Mouse (Mus musculus) midbrain, embryonic 14.5 days (tissue): ENCODE data around the gene Fam174b. TPM values are rescaled to one million over a fixed set of nuclear protein-coding genes. Genes with fewer than 3 reads are reported as not detected.
A peak's percentile ranks its signal among the peaks of the same experiment; 100 is the strongest.

ENCODE experiments used
- ATAC-seq: fragments of 200-750 bp; cut with Nextera tagmentation; 2 replicates; pipeline ENCODE4 v1.8.0; 2017; ENCODE audit warnings: moderate number of reproducible peaks, moderate library complexity; ENCODE audit not compliant: low FRiP score, low TSS enrichment
- DNase-seq: peaks from one replicate; pipeline ENCODE4 v3.0.0-alpha.2; 2015
- H3K27ac ChIP-seq: fragments of 300-500 bp; sonication (generic); replicated peaks from 2 replicates; pipeline ENCODE4 v1.5.1; 2014; ENCODE audit warnings: mild to moderate bottlenecking, low read depth, low read length, moderate library complexity
- H3K27me3 ChIP-seq: fragments of 300-500 bp; sonication (generic); 2 replicates; pipeline ENCODE4 v1.6.1; 2014; ENCODE audit warnings: low read length, control low read depth, mixed read lengths; ENCODE audit not compliant: control insufficient read depth, insufficient read depth
- H3K36me3 ChIP-seq: fragments of 300-500 bp; sonication (generic); 2 replicates; pipeline ENCODE4 v1.6.1; 2014; ENCODE audit warnings: low read length, control low read depth; ENCODE audit not compliant: control insufficient read depth, insufficient read depth
- H3K4me1 ChIP-seq: fragments of 300-500 bp; sonication (generic); 2 replicates; pipeline ENCODE4 v1.6.1; 2014; ENCODE audit warnings: mild to moderate bottlenecking, antibody characterized with exemption, low read length, control low read depth; ENCODE audit not compliant: control insufficient read depth, insufficient read depth
- H3K4me2 ChIP-seq: fragments of 300-500 bp; sonication (generic); 2 replicates; pipeline ENCODE4 v1.6.1; 2014; ENCODE audit warnings: mild to moderate bottlenecking, low read length, moderate library complexity
- H3K4me3 ChIP-seq: fragments of 300-500 bp; sonication (generic); replicated peaks from 2 replicates; pipeline ENCODE4 v1.5.1; 2014; ENCODE audit warnings: low read depth, low read length
- H3K9ac ChIP-seq: fragments of 300-500 bp; sonication (generic); replicated peaks from 2 replicates; pipeline ENCODE4 v1.6.1; 2014; ENCODE audit warnings: mild to moderate bottlenecking, low read length, moderate library complexity
- H3K9me3 ChIP-seq: fragments of 300-500 bp; sonication (generic); 2 replicates; pipeline ENCODE4 v1.6.1; 2016; ENCODE audit warnings: low read length, control low read depth, mixed read lengths; ENCODE audit not compliant: control insufficient read depth
- WGBS: fragments of 180-500 bp; shearing (Covaris S2); extraction: QIAGEN DNeasy Blood & Tissue Kit; methylation state at CpG from one replicate; pipeline ENCODE4 v1.1.7; 2014; 5-methylcytosine and 5-hydroxymethylcytosine counted together
- microRNA-seq: library from miRNA; unstranded; fragments of <30 nt; microRNA quantifications from one replicate; pipeline ENCODE4, GENCODE M21; 2016
- polyA plus RNA-seq: library from polyadenylated mRNA; unstranded; fragments of >200 nt; fragmentation: Nextera tagmentation; extraction: Ambion mirVana; gene quantifications from 2 replicates; pipeline ENCODE4 v1.2.1, GENCODE M21; 2014

The Fam174b gene
- polyA plus RNA-seq, 1 experiment from 2014 or later = 26.7 TPM

DNA sequence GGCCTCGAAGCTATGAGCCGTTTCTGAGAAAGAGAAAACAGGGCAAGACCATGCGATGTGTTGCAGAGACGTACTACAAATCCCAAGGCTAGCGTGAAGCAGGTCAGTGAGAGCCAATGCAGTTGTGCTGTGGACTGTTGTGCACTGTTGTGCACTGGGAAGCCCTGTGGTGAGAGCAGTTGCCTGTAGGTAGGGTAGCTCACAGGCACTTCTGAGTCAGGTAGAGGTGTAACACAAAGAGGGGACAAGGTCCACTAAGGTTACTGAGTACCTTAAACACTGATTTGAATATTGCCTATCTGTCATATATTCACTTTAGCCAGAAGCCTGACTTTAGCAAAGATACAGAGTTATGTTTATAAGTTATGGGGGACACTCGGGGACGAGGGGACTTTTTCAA, 74.4 kb downstream of the Fam174b start:
- no peaks in the 10 kb centered on the region for H3K27me3 ChIP-seq
- no peak overlapping the region for H3K4me3 ChIP-seq
- H3K9me3 ChIP-seq = no peaks in the 10 kb centered on the region
- H3K27ac ChIP-seq = no peak overlapping the region
- no peak for DNase-seq
- no peak overlapping the region for H3K9ac ChIP-seq
- H3K4me1 ChIP-seq = no peaks in the 10 kb centered on the region
- no peak for ATAC-seq
- WGBS = 86% methylated on average over 7 of the region's 7 CpGs
- H3K4me2 ChIP-seq = no peak overlapping the region
- H3K36me3 ChIP-seq = no peaks in the 10 kb centered on the region

DNA sequence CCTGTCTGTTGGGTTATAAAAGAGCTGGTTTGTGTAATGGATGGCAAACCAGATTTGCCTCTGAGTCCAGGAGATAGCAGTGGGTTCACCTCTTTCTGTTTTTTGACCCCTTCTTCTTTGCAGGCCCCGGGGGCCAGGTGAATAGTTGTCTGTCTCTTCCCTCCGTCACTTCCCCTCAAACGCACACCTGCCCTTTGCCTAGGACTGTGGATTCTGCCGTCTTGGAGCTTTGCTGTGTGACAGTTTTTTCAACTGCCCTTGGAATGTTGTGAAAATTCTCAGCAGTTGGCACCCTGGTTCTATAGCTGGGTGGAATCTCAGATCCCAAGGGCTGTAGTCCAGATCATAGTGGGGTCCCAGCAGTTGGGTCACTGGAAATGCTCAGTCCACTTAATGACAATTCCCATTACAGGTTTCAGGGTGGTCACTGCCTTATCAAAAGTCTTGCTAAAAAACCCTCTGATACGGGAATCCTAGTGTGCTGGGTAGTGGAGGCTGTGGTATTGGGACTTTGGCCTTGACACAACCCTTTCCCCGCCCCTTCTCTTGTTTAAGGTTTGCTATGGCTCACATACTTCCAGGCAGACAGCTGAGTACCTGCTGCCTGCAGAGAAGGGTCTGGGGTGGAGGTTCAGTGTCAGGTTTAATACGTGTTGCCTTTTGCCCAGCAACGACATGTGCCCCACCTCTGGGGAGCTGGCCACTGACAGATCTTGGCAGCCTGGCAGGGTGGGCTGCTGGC, 76.3 kb downstream of the Fam174b start:
- no peaks in the 10 kb centered on the region for H3K27me3 ChIP-seq
- ATAC-seq = no peak
- no peak overlapping the region for H3K4me3 ChIP-seq
- H3K9ac ChIP-seq = no peak overlapping the region
- no peaks in the 10 kb centered on the region for H3K9me3 ChIP-seq
- no peak for DNase-seq
- H3K27ac ChIP-seq = no peak overlapping the region
- H3K36me3 ChIP-seq = no peaks in the 10 kb centered on the region
- no peaks in the 10 kb centered on the region for H3K4me1 ChIP-seq
- WGBS = 79% methylated on average over 8 of the region's 8 CpGs
- H3K4me2 ChIP-seq = no peak overlapping the region

DNA sequence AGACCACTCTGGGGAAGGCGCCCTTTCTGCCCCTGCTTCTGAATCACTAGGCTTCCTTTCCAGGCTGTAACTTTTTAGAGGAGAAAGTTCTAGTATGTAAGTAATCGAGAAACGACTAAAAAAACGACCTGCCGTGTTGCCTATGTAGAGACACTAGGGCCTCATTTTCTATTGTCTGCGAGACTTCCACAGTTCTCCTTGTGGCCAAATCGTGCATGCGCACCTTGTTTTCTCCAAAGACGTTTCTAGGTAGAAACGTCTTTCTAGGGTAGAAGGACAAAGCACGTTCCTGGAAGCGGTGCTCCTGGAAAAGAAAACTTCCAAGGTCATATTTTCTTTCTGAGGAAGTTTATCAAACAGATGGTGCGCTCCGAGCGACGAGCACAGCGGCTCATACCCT, 79.3 kb downstream of the Fam174b start:
- WGBS = 83% methylated on average over 17 of the region's 17 CpGs
- no peak overlapping the region for H3K9ac ChIP-seq
- no peaks in the 10 kb centered on the region for H3K4me1 ChIP-seq
- DNase-seq = peak; percentile 6
- H3K9me3 ChIP-seq = no peaks in the 10 kb centered on the region
- H3K36me3 ChIP-seq = no peaks in the 10 kb centered on the region
- no peak overlapping the region for H3K4me3 ChIP-seq
- no peak for ATAC-seq
- H3K27me3 ChIP-seq = no peaks in the 10 kb centered on the region
- no peak overlapping the region for H3K4me2 ChIP-seq
- H3K27ac ChIP-seq = no peak overlapping the region

Small RNA genes within 50 kb of the gene (microRNA-seq; reads per million reads assigned to microRNA genes)
- gene Mir7234 = not detected

Other genes starting within 250 kb of the Fam174b start
- gene Chd2, start 198.5 kb upstream of the Fam174b start, polyA plus RNA-seq = 35.9 and 49.8 TPM in 2 replicates